Mouse (Mus musculus) embryonic fibroblast, embryonic 13.5 days (primary cell): ENCODE measurements at regions not wholly inside any gene's neighbourhood (a gene's known extent, or its start where the extent isn't known, plus 50 kb on each side); places are given as distances from the start of the nearest gene placed in this dataset.

Experiments used
- CTCF ChIP-seq: IDR thresholded peaks from 2 replicates; pipeline ENCODE4 v1.5.1; 2011; ENCODE audit warnings: mild to moderate bottlenecking, control low read depth, low read length, moderate library complexity, borderline replicate concordance; ENCODE audit not compliant: insufficient read depth
- POLR2A ChIP-seq: IDR thresholded peaks from 2 replicates; pipeline ENCODE4 v1.6.1; 2011; ENCODE audit warnings: low read depth, mild to moderate bottlenecking, control low read depth, low read length, moderate library complexity

- TF ChIP-seq CTCF: no peak
- no peak for TF ChIP-seq POLR2A
Measured at GRCm38 (mm10) chr3:18892813-18893212, 735.7 kb downstream of the 1700064H15Rik start.
